Mouse (Mus musculus) thymus, adult 2 months (tissue): Measurements from ENCODE around the gene Rapgef5.

Source experiments
- CTCF ChIP-seq: fragments of 200-500 bp; IDR thresholded peaks from 2 replicates; pipeline ENCODE4 v1.5.1; 2012; ENCODE audit warnings: mild to moderate bottlenecking, control low read depth, low read length, moderate library complexity, borderline replicate concordance; ENCODE audit not compliant: control insufficient read depth, poor library complexity, insufficient read depth; ENCODE audit errors: extremely low read depth
- POLR2A ChIP-seq: fragments of 200-500 bp; IDR thresholded peaks from 2 replicates; pipeline ENCODE4 v1.6.1; 2012; ENCODE audit warnings: mild to moderate bottlenecking, low read length, control low read depth, moderate library complexity; ENCODE audit not compliant: control insufficient read depth, poor library complexity, insufficient read depth; ENCODE audit errors: extremely low read depth

- TF ChIP-seq POLR2A (no peak), CTCF (no peak)
Measured at GRCm38 (mm10) chr12:117553353-117553752, 37.1 kb downstream of the Rapgef5 start.
